Mouse (Mus musculus) ovary, postnatal 10 days (tissue): Measurements from ENCODE around the gene Fanca.

Source experiments
- DNase-seq: peaks from one replicate; pipeline ENCODE4 v3.0.0; 2022; ENCODE audit warnings: low spot score

Gene Fanca

DNA sequence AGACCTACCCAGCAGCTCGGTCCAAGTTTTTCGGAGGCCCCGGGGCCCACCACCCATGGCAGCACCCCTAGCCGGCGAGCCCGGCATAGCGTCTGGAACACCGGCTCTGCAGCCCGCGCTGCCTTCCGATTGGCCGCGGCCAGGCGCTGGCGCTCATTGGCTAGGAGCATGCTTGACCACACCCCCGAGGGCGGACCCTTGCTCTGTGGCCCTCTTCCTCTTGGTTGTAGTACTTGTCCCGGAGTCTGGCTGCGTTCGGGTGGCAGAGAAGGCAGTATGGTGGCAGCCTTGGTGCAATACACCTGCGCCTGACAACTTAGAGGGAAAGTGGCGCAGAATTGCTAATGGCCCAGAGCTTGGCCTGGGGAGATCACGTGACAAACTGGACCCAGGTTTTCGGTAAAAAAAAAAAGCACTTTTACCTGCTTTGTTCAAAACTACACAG lies at the start of gene Fanca:
TSS of gene Fanca (minus strand) at position 110 of the 445 bp plus-strand sequence.
- peak; percentile 67 for DNase-seq

GRCm38 (mm10) chr8:123361082-123361739 lies 42.8 kb upstream of the Fanca start:
- peak; percentile 64 for DNase-seq

GRCm38 (mm10) chr8:123353216-123353615 lies 34.8 kb upstream of the Fanca start:
- DNase-seq, result no peak

DNA sequence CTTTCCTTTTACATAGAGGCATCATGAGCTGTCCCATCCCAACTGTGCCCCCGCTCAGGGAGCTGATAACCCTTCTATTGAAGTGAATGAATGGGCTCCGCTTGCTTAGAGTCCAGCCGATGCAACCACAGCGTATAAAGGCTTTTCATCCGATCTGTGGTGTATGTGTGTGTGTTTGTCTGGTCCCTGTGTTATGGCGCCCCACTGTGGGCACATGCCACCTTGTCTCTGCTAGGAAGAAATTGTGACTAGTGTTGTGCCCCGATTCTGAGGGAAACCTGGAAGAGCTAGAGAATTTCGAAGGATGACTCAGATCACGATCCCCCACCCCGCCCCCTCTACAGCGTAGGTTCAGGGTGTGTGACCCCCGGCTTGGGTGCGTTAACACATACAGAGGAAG lies 34.4 kb upstream of the Fanca start:
- no peak for DNase-seq

DNA sequence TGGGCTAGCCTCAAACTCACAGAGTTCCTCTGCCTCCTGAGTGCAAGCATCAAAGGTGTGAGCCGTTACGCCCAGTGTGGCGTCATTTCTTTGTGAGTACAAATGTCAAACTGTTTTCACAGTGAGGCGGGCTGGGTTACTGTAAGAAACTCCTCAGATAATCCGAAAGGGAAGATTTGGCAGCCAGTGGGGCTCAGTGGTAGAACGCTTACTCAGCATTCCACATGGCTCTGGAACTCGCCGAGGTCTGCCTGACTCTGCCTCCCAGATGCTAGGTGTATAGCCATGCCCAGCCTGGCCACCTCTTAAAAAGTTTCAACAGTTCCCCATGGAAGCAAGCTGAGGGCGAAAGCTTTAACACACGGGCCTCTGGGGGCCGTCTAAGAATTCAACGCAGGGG lies 33.7 kb upstream of the Fanca start:
- no peak for DNase-seq

DNA sequence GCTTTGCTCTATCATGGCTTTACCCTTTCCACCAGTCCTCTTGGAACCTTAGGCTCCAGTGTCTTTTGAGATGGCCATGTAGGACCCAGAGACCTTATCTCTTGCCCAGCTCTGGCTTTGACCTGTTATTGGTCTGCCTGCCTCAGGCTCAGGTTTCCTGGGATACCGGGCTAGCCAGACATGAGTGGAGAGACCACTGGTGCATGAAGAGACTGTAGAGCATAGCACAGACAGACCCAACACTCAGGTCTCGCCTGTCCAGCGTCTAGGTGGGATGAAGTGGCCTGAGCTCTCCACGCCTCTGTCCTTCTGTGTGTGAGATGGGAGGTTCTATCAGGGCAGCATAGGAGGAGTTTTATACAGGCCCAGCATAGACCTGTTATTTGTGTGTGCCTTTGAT lies 30.7 kb upstream of the Fanca start:
- no peak for DNase-seq

DNA sequence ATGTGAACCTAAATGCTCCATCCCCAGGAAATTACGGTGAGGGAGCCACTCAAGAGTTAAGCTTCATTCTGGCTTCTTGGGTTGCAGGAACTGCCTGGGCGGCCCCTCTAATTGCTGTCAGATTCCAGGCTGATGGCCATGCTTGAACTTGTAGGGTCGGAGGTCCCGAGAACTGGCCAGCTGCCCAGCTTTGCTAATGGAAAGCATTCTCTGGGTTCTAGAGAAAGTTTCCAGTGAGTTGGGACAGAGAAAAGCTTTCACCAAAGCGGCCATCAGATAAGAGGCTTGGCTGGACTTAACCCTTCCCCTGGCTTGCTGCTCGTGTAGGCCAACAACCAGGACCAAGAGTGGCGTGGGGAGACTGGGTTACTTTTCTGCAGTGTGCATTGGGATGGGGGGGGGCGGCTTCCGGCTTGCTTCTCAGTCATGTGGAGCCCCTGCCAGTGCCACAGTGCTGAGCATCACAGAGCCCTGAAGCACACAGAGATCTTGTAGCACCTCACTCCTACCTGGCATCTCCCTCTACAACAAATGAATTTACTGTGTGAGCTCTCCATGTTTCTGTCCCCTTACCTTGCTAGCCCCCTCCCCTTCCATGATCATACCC lies 30.0 kb upstream of the Fanca start:
- DNase-seq, result peak; percentile 46

DNA sequence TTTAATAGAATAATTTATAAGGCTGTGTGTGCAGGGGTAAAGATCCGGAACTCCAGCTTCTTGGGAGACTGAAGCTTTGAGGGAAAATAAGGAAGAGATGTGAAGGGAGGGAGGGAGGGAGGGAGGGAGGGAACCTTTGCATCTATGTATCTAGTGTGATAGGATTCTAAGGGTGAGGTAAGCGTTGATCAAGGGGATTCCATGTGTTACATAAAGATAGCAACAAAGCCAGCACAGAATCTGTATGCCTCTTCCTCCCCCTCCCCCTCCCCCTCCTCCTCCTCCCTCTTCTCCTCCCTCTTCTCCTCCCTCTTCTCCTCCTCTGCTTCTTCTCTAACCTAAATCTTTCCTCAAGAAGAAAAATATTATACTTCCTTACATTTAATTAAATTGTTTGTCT lies 28.9 kb upstream of the Fanca start:
- DNase-seq, result no peak

DNA sequence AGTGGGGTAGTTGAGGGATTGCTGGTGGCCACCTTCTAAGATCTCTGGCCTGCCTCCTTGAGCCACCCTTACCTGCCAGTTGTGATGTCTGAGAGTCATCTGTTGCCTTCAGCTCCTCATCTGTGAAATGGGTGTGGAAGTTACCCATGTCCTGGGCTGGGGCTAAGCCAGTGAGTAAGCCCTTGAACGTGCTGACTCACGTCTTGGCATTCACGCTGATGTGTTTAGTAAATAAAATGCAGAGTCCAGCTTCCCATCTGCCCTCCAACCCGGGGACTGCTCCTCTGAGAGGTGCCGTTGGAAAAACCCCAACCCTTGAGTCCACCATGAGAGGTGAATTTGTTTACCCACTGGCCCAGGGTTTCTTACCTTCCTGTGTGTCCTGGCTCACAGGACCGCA lies 27.5 kb upstream of the Fanca start:
- no peak for DNase-seq

DNA sequence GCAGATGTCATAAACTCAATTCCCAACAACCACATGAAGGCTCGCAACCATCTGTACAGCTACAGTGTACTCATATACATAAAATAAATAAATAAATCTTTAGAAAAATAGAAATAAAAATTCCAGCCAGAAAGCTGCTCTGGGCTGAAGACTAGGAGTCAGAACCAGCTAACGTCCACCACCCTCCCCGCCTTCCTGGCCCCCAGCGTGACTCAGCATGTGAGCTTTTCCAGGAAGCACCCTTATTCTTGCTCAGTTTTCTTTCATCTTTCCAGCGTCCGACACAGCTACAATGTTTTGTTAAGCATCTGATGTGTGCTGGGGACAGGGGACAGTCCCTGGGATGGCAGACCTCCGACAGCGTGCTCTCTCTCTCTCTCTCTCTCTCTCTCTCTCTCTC lies 26.8 kb upstream of the Fanca start:
- no peak for DNase-seq

- no peak for DNase-seq
Measured at GRCm38 (mm10) chr8:123343422-123343821, 25.0 kb upstream of the Fanca start.

GRCm38 (mm10) chr8:123342911-123343310 lies 24.5 kb upstream of the Fanca start:
- no peak for DNase-seq

GRCm38 (mm10) chr8:123342253-123342652 lies 23.9 kb upstream of the Fanca start:
- DNase-seq, result no peak

DNA sequence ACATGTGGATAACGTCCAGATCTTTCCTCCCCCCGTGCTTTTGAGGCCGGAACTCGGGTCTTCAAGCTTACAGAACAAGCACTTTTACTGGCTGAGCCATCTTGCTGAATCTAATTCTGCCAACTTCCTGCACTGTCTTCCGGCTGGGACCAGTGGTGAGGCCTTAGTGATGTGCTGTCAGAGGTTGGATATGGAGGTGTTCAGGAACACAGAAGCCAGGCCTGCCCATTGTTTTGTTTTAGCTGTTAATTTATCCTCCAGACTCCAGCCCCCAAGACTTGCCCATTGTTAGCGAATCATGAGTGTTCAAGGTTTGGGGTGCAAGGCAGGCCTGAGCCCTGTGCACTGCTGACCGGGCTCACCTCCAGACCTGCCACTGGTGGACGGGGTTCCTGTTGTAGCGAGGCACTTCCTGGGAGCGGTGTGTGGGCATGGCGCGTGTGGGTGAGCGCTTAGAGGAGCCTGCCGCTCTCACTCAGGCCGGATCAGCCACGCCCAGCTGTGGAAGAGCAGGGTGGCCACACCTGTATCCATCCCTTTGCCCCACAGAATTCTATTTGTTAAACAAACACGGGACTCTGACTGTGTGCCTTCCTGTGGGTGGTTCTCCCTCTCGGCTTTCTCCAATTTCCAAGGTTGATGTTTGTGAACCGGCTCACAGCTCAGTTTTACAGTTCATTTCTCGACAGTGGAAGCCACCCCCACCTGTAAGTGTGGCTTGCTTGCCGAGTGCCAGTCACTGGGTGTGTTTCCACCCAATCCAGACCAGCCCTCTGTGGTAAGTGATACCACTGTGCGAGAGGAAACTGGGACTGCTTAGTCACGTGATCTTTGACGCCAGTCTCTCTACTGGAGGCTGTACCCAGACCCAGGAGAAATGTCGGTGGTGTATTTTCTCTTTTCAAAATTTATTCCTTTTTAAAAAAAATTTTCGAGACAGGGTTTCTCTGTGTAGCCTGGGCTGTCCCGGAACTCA lies 23.0 kb upstream of the Fanca start:
- DNase-seq, result no peak

DNA sequence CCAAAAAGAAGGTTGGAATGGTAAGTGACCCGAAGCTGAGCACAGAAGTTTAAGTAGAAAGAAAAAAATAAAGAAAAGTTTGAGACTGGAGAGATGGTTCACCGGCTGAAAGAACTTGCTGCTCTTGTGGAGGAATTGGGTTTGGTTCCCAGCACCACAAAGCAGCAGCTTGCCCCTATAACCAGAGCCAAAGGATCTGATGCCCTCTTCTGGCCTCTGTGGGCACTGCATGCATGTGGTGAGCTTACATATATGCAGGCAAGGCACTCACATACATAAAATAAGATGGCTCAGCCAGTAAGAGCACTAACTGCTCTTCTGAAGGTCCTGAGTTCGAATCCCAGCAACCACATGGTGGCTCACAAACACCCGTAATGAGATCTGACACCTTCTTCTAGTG lies 21.7 kb upstream of the Fanca start:
- no peak for DNase-seq

GRCm38 (mm10) chr8:123337475-123337874 lies 19.1 kb upstream of the Fanca start:
- no peak for DNase-seq

- no peak for DNase-seq
Measured at GRCm38 (mm10) chr8:123334467-123334866, 16.1 kb upstream of the Fanca start.

DNA sequence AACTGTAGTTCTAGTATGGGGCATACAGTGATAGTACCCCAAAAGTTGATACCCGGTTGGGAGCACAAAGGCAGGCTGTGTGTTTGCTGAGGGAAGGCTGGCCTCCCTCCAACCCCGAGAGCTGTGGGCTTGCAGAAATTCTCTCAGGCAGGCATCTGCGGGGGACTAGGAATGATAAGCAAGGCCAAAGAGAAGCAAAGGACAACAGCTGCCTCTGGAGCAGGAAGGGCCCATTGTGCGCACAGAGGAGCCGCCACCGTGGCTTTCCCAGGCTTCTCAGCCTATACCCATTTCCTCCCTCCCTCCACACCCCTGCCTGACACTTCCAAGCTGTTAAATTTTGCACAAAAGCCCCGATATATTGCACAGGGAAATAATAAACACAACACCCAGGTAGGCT lies 15.5 kb upstream of the Fanca start:
- DNase-seq, result no peak

GRCm38 (mm10) chr8:123333091-123333587 lies 14.8 kb upstream of the Fanca start:
- DNase-seq, result no peak

- DNase-seq, result peak; percentile 50
Measured at GRCm38 (mm10) chr8:123332262-123333090, 14.1 kb upstream of the Fanca start, which contains the start of gene Spire2. Gene Spire2 (plus strand): TSS chr8:123332713.

- DNase-seq, result no peak
Measured at GRCm38 (mm10) chr8:123331810-123332209, 13.4 kb upstream of the Fanca start.

DNA sequence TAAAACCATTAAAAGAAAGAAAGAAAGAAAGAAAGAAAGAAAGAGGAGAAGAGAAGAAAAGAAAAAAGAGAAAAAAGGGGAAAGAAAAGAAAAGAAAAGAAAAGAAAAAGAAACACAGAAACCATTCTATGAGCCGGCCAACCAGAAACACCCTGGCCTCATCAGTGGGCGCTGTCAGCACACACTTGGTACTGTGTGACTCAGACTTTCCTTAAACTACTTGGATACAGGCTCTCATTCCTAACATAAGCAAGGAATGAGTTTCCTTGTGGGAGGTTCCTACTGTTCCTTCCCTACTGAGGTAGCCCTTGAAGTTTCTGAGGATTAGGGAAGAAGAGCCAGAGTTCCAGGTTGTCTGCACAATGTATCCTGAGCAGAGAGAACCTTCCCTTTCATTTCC lies 12.9 kb upstream of the Fanca start:
- DNase-seq, result no peak
